Mouse (Mus musculus): Measurements from ENCODE around the gene Bbx.

GRCm38 (mm10) chr16:50292834-50293233, 139.4 kb downstream of the Bbx start:
- no peak for TF ChIP-seq CTCF (IDR thresholded peaks at IDR 0.05; ENCODE audit: control insufficient read depth, insufficient read depth, low read length)
- TF ChIP-seq POLR2A (IDR thresholded peaks at IDR 0.05; ENCODE audit: borderline replicate concordance, control insufficient read depth, low read depth, low read length): no peak
